Mouse (Mus musculus) left cerebral cortex, adult 11 months (tissue): ENCODE measurements at regions not wholly inside any gene's neighbourhood (a gene's known extent, or its start where the extent isn't known, plus 50 kb on each side); places are given as distances from the start of the nearest gene placed in this dataset.

Source experiments
- DNase-seq: peaks from one replicate; pipeline ENCODE4 v3.0.0; 2022; ENCODE audit warnings: low spot score

- DNase-seq = no peak
Measured at GRCm38 (mm10) chr9:73173589-73174247, 60.5 kb downstream of the Rsl24d1 start.

GRCm38 (mm10) chr9:73176645-73177044 lies 63.4 kb downstream of the Rsl24d1 start:
- DNase-seq = no peak

GRCm38 (mm10) chr9:73183356-73183755 lies 70.1 kb downstream of the Rsl24d1 start:
- DNase-seq = peak; percentile 29

- DNase-seq = no peak
Measured at GRCm38 (mm10) chr9:73184908-73185307, 71.7 kb downstream of the Rsl24d1 start.

- DNase-seq = no peak
Measured at GRCm38 (mm10) chr9:73192271-73192785, 79.1 kb downstream of the Rsl24d1 start.

GRCm38 (mm10) chr9:73198261-73199085 lies 85.2 kb downstream of the Rsl24d1 start:
- DNase-seq = no peak

- no peak for DNase-seq
Measured at GRCm38 (mm10) chr9:73223111-73223510, 109.9 kb downstream of the Rsl24d1 start.

GRCm38 (mm10) chr9:73240188-73240587 lies 127.0 kb downstream of the Rsl24d1 start:
- DNase-seq = no peak

- no peak for DNase-seq
Measured at GRCm38 (mm10) chr9:73242521-73243308, 129.5 kb downstream of the Rsl24d1 start.

- DNase-seq = no peak
Measured at GRCm38 (mm10) chr9:73244177-73244576, 131.0 kb downstream of the Rsl24d1 start.

- peak; percentile 33 for DNase-seq
Measured at GRCm38 (mm10) chr9:73245524-73245923, 132.3 kb downstream of the Rsl24d1 start.

- no peak for DNase-seq
Measured at GRCm38 (mm10) chr9:73258171-73258570, 144.9 kb downstream of the Rsl24d1 start.

- no peak for DNase-seq
Measured at GRCm38 (mm10) chr9:73258640-73259039, 145.4 kb downstream of the Rsl24d1 start.

GRCm38 (mm10) chr9:73262711-73263110 lies 149.5 kb downstream of the Rsl24d1 start:
- no peak for DNase-seq

GRCm38 (mm10) chr9:73270249-73270648 lies 157.0 kb downstream of the Rsl24d1 start:
- no peak for DNase-seq

GRCm38 (mm10) chr9:73272614-73273013 lies 159.4 kb downstream of the Rsl24d1 start:
- DNase-seq = no peak

GRCm38 (mm10) chr9:73273681-73274080 lies 160.5 kb downstream of the Rsl24d1 start:
- DNase-seq = peak; percentile 70

GRCm38 (mm10) chr9:73275671-73276070 lies 162.4 kb downstream of the Rsl24d1 start:
- no peak for DNase-seq

GRCm38 (mm10) chr9:73295287-73295686 lies 182.1 kb downstream of the Rsl24d1 start:
- no peak for DNase-seq

GRCm38 (mm10) chr9:73302156-73302918 lies 189.1 kb downstream of the Rsl24d1 start:
- DNase-seq = no peak

- no peak for DNase-seq
Measured at GRCm38 (mm10) chr9:73317048-73317447, 203.8 kb downstream of the Rsl24d1 start.
